Mouse (Mus musculus) layer of hippocampus, postnatal 25 days (tissue): ENCODE measurements around the gene St3gal6. TPM values are rescaled to one million over a fixed set of nuclear protein-coding genes. Genes with fewer than 3 reads are reported as not detected.

Source experiments
- DNase-seq, 2 experiments: peaks; one replicate each; pipeline ENCODE4 v3.0.0; 2022; ENCODE audit warnings: mixed read lengths in 2 of 2, low spot score in 1 of 2; ENCODE audit errors: extremely low spot score in 1 of 2
- total RNA-seq, 2 experiments: library from RNA; stranded (reverse); gene quantifications; 2 replicates each; pipeline ENCODE4 v1.2.3; 2021

The St3gal6 gene
- 10 to 100 TPM in 1 of 2 experiments, 1 to 10 TPM in 1; 9.9 to 15.9 TPM for total RNA-seq

GRCm38 (mm10) chr16:58523972-58524850, at the start of gene St3gal6:
Gene St3gal6, minus strand, starts transcription at chr16:58524243.
- DNase-seq: no peak

DNA sequence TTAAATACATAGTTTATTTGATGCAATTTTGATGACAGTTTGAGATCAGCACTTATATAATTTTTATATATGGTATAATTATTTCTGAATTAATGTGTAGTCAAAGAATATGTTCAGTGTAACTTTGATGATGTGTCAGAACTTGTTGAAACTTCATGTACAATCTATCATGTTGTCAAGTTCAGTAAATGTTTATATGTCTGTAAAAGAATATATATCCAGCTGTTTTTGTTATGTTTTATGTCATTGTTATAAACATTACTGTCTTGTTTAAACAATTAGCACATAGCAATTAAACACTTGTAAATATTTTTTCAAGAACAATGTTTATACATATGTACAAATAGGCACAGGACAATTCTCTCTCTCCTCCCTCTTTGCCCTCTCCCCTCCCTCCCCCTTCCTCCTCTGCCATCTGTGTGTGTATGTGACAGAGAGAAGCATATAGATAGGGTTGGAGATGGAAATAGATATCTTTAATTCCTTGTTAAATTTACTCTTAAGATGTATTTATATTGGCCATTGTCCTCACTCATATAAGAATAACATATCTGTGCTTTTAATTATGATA, 46.7 kb upstream of the St3gal6 start:
- DNase-seq: no peak

GRCm38 (mm10) chr16:58561196-58561595, 37.2 kb upstream of the St3gal6 start:
- DNase-seq: no peak

DNA sequence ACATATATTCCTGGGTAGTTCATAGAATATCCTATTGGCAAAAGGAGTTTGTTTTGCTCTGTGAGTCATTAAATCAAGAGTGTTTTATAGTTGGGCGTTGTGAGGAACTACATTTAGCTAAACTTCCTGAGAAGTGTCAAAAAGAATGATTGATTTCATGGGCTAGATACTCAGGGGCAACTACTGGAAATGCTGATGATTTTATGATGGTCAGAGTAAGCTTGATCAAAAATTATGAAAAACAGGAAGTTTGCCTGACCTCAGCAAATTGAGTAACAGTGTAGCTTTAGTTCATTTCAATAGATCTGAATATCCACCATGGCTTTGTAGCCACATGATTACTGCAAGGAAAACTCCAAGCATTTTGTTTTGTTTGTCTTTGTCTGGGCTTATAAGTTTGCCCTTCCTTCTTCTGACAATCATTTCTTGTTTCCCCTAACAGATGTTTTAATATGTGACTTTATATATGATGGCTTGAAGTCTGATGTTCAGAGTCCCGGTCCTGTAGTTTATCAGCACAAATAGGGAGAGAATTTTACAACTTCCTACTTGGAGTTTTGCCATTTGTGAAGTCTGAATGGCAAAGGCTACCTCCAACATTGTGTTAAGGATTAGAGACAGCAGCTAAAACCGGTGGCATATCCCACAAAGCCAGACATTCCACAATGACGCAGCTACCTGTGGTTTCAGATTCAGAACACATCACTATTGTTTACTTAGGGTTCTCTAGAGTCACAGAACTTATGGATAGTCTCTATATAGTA, 32.2 kb upstream of the St3gal6 start:
- no peak for DNase-seq

- no peak for DNase-seq
Measured at GRCm38 (mm10) chr16:58554673-58555072, 30.6 kb upstream of the St3gal6 start.

DNA sequence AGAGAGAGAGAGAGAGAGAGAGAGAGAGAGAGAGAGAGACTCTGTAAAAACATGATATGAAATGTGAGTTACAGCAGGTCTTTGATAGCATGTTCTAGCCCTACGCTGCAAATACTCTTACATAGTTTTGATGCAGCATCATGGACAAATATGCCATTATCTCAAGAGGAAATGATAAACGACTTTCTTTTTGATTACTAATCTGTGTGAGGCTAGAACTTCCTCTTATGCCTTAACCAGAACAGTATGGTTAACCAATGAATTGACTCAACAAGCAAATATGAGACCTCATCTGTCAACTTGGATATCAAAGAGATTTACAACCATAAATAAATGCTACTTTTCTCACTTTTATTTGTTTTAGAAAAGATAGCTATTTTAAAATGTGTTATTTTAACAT, 24.0 kb upstream of the St3gal6 start:
- DNase-seq: no peak

- DNase-seq: no peak
Measured at GRCm38 (mm10) chr16:58546128-58546527, 22.1 kb upstream of the St3gal6 start.

- no peak for DNase-seq
Measured at GRCm38 (mm10) chr16:58539490-58539889, 15.4 kb upstream of the St3gal6 start.

DNA sequence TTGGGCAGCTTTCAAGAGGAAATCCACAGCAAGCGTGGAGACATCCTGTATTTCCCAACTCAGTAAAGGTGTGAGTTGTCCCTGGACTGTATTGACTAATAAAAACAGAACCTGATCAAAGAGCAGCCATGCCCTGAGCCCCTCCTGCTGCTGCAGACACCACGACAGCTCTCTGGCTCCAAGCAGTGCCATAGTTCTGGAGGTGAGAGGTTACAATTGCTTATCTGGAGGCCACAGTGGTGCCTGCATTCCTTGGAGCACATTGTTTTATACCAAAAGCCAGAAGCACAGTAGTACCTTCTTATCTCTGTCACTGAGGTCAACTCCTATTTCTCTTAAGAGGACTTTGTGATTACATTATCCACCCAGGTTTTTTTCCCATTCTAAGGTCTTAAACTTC, 15.0 kb upstream of the St3gal6 start:
- DNase-seq: no peak

DNA sequence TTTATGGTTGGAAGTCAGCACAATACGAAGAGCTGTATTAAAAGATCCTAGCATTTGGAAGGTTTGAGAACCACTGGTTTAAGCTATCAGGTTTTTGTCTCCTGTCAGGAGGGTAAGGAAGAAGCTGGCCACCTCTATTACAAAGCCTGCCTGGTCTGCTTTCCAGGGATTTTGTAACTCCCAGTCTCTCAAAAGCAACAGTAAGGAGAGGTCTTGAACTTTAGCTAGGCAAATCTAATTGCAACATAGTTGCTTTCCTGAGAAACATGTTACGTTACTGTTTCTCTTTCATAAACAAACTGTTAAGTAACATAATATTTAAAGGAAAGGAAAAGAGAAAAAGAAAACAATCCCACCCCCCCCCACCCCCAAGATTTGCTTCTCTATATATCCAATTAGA, 12.0 kb upstream of the St3gal6 start:
- DNase-seq: no peak

- DNase-seq: no peak
Measured at GRCm38 (mm10) chr16:58535236-58535635, 11.2 kb upstream of the St3gal6 start.

- DNase-seq: no peak
Measured at GRCm38 (mm10) chr16:58534245-58535142, 10.5 kb upstream of the St3gal6 start.

DNA sequence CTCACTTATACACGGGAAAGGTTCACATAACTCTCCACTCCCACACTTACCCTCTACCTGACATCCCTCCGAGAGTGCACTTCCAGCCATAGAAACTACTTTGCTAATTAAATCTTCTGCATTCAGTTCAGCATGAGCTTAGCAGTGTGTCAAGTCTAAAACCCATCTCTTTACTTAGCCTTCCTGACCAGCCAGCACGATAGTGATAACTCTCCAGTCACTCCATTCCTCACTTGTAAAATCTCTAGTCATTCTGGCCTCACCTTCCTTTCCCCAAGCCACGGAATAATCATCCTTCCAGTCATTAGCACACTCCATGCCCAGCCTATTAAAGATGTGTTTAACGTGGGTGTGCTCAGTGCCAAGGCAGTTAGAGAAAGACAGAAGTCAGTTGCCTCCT, 9.7 kb upstream of the St3gal6 start:
- DNase-seq: no peak

- no peak for DNase-seq
Measured at GRCm38 (mm10) chr16:58533254-58533653, 9.2 kb upstream of the St3gal6 start.

DNA sequence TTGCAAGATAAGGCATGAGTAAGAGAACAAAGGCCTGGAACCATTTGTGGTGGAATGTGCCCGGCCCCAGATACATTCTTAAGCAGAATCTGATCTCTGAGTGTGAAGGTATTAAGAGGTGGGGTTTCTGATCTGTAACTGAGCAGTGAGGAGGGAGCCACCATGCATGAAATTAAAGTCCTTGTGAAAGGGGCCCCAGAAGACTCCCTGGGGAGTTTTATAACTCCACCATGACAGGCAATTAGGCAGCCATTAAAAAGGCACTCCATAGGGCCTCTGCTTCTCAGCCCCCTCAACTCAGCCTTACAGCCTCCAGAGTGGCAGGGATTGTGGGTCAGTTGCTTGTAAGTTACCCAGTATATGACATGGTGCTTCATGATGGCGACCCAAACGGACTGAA, 8.5 kb upstream of the St3gal6 start:
- DNase-seq: no peak

GRCm38 (mm10) chr16:58527817-58528216, 3.8 kb upstream of the St3gal6 start:
- no peak for DNase-seq

DNA sequence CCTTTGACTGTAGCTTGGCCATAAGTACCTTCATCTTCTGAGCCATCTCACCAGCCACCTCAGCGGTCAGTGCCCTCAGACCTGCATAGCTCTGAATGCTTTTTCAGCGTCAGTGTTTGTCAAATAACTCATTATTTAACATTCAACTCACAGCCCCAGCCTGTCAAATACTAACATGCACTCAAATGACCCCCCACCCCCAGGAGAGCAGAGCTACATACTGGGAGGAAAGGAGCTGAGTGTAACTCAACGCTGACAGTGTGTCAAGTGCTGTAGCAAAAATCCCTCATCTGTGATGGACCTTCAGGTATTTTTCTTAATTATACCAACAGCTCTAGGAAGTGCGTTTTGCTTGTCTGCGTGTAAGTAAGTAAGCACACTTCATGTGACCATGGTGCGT, 2.7 kb upstream of the St3gal6 start:
- no peak for DNase-seq

- no peak for DNase-seq
Measured at GRCm38 (mm10) chr16:58525832-58526231, 1.8 kb upstream of the St3gal6 start.

- DNase-seq: peak; percentile 22 to 46
Measured at GRCm38 (mm10) chr16:58523044-58523859, 791 bp downstream of the St3gal6 start.
